Mouse (Mus musculus): ENCODE data around the gene Ccdc146.
"Not testable (repeated sequence)": the region's sequence is repeated elsewhere in the genome, so short reads cannot be mapped to it uniquely, and the experiment has no call there.

Gene Ccdc146

DNA sequence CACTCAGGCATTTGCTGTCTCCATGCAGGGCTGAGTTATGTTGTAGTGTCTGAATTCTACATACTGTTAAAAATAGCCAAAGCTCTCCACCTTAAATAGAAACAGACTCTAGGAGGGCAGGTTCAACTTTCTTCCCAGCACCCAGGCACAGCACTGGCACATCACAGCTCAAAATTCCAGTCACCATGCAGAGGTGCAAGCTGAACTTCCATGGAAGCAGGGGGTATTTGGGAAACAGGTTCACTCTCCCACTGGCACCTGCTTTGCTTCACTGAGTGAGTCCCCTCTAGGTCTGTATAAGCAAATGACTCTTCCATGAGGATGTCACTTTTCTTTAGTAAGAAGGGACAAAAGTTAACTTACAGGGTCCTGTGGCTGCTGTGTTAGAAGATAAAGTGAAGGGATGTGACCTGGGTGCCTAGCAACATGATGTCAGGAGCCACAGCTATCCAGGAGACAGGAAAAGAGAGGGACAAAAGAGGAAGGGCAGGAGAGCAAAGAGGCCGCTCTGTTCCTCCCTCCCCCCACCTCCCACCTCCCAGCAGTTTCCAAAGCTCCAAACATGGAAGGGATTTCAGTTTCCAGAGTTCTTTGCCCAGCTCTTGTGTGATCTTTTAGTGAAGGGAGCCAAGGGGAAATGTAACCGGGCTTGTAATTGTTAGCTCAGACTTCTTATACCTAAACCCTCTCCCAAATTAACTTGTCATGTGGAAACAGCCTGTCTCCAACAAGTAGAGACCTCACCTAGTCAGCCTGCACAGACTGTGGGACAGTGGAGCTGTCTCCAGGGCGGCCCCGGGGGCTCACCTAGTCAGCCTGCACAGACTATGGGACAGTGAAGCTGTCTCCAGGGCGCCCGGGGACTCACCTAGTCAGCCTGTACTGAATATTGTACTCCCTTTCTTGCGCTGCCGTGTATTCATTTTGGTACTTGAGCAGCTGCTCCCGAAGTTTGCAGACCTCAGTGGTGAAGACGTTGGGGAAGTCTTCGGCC is 94.5 kb downstream of the Ccdc146 start:
- no peak for DNase-seq

DNA sequence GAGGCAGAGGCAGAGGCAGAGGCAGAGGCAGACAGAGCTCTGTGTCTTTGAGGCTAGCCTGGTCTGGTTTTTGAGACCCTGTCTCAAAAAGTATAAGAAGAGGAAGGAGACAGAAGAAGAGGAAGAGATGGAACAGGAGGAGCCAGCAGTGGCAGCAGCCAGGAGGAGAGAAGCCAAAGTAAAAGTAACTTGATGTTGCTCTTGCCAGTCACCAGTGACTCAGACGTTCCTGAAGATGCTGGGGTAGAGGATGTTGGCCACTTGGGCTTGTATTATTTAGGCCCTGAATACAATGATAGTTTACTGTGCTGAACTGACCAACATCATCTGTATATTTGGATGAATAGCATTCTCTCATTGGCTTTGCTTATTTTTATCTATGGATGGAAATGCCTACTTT is 95.9 kb downstream of the Ccdc146 start:
- no peak for DNase-seq

DNA sequence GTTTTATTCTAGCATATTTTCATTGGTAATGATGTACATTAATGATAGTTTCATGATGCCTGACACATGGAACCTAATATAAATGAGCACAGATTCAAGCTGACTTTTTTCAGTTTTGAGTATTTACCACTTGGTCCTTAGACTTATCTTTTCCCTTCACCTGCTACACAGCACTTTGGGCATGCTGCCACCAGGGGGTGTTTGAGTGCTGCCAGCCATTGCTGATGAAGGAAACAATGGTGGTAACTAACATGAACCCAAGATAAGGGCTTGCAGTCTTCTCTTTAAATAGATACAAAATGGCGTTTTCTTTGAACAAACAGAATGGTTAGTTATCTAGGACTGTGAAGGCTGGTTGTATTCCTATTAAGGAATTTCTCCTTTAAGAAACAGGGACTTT is 98.0 kb downstream of the Ccdc146 start:
- DNase-seq = peak; percentile 83

DNA sequence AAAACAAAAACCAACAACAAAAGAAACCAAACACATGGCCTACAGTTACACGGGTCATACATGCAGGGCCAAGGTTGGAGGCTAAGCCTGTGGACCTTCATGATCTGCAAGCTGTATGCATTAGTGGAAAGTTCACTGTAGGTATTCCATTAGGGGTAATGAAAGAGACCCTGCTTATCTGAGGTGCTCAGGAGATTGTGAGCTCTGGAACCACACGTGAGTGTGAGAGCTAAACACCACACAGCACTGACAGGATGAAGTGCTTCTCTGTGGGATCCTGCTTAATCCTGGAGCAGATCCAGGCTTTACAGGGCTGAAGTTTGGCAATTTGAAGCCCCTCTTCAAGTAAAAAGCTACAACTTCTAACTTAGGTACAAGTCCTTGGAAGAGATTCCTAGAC is 104.3 kb downstream of the Ccdc146 start:
- DNase-seq = no peak

DNA sequence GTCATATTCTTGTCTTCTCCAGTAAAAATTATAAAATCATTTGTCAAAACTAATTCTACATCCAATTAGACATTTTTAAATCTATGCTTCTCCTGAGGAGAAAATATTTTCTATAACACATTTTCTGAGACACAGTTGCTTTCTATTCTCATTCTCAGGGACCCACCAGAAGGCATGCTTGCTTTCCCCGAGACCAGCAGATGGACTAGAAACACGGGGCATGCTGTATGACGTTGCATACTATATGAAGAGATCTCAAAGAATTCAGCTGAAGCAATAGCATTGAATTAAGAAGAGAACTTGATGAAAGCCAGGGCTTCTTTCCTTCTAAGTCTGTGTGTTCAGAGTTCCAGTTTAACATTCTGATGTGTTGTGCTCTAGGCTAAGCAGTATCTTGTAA is 109.8 kb downstream of the Ccdc146 start:
- DNase-seq = no peak

DNA sequence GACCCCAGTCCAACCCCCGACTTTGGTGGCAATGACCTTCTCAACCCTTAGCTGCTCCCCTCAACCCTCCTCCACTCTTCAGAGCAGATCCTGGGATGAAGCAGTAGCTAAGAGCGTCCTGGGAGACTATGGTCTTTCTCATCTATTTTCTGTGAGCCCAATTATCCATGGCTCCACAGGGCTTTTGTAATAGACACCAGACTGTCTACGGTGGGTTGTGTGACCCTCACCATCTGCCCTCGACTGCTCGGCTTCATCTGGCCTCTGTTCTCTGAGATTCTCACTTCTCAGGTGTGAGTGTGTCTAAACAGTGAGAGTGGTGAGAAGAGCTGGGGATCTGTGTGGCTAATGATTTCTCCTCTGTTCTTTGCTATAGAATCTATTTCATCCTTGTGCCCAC is 117.3 kb downstream of the Ccdc146 start:
- DNase-seq = no peak

DNA sequence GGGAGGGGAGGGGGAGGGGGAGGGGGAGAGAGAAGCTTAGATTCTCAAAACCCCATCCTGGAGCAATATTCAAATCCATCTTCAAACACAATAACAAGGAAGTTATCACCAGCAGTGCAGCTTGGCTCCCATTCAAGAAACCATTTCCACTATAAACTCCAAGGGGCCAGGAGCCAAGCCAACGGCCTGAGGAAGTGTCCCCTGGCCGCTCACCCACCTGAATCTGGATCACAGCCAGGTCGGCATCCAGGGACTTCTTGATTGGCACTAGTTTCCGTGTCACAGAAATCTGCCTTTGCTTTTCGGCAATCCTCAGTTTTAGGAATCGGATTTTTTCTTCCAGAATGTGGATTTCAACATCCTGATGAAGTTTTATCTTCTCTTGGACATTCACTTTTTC is 123.5 kb downstream of the Ccdc146 start:
- no peak for DNase-seq

DNA sequence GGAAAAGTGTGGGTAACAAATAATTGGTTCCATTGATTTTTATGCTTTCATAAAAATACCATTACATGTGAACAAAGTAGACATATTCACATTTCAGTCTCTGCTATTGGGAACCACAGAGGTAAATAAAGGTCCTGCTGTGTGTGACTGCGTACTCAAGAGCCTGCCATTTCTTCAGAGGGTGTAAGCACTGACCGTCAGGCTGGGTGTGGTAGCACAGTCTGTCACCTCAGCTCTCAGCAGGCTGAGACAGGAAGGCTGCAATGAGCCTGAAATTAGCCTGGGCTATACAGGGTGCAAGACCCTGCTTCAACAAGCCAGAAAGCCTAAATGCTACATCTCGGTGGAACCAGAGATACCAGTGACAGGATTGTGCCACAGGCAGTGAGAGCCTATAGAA is 124.4 kb downstream of the Ccdc146 start:
- no peak for DNase-seq

DNA sequence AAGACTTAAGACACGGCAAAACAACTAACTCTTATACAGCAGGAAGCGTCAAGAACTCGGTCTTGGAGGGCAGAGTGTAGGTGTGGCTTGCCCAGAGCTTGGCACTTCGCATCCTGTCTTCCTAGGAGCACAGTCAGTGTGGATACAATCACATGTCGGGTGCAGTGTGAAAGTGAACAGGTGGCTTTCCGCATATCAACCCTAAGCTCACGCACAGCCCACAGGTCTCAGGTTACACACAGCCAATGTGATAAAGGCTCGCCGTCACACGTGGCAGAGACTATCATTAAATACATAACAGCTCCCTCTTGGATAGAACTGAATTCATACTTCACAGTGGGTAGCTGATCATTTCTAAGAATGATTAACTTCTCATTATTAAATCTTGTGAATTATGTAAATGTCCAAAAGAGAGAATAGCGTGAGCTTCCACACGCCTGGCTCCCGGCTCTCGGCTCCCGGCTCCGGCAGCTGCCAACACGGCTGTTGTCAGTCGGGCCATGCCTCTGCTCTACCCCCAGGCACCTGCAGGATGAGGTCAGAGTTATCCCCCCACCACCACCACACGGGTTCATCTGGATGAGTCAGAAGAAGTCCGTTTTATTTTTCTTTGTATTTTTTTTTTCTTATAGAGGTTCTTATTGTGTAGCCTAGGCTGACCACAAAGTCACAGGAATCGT is 125.3 kb downstream of the Ccdc146 start:
- DNase-seq = no peak

DNA sequence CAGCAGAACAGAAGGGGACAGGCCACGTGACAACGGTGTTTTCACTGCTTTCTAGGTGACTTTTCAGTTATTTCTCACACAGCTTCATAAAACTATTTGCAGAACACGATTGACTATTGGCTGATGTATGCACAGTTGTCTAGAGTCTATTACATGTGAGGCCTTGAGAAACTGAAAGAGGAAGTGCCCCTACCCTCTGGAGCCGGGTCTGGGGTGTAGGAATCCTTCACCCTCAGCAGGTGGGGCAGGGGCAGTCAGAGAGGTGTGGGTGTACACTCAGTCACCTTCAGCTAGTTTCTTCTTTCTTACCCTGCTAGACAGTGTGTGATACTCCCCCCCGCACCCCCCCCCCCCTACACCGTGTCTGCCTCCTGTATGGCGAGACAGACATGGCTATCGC is 128.8 kb downstream of the Ccdc146 start:
- DNase-seq = no peak

DNA sequence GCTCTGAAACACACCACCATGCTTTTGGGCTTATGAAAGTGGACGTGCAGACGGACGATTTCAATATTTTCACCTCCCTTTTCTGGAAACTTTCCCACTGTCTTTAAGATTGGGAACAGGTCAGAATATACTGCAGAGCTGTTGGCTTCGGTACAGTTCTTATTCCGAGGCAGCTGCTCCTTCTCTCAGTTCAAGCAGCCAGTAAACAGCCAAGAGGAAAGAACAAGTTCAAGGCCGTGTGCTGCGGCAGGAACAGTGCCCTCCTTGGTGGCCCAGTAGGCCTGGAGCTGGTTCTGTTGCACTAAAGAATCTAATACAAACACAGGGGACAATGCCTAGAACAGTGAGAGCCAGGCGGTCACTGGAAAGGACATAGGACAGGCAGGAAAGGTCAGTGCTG is 133.9 kb downstream of the Ccdc146 start:
- DNase-seq = no peak

DNA sequence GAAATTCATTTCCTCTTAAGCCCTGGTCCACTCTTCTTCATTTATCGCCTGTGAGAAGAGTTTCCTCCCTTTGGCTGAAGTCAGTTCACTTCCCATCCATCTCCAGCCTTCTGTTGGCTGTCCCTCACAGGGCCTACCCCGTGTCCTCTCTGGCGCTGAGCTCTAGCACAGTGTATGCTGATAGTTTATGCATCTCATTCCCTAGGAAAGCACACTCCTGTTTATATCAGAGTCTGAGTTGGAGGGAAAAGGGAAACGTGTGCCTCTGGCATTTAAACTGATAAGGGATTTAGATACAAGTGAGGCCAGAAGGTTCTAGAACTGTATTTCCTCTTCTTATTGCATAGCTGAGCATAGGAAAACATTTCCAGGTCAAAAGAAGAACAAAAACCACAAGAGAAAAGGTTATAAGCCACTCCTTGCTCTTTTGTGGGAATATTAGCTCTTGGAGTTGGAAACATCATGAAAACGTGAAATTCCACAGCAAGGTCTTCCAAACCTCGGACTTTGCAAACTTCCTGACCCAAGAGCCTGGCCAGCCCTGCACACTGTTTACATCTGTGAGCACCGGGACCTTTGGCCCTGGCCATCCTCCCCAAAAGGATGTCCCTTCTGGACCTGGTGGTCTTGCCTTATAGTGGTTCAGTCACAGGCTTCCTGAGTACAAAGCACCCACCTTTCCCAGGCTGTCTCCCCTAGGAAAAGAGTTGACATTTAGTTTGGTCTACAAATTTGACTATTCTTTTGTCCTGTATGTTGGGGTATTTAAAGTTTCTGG is 135.6 kb downstream of the Ccdc146 start:
- DNase-seq = no peak

DNA sequence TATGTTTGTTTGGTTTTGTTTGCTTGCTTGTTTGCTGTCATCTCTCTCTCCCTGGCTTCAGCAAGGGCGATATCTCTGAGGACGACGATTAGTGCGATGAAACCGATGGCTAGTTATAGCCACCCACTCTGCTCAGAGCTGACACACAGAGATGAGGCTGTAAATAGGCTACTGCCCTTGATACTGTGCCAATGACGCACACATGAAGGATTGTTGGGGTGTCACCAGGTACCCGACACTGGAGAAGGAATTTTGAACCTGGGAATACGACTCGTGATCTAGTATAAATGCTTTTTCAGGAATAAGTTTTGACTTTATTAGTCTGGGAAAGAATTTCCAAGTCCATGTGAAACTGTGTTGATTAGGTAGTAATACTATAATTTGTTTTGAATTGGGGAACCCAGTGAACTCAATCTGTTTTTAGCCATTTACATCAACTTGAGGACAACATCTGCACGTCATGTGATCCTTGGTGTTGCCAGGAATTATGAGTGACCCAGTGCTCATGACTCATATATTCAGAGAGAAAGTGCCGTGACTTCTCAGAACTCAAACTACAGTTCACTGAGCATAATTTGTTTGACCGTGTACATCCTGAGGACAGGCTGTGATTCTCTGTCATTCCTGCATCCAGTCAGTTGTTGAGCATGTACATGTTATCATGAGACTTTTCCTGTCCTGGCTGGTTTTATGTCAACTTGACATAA is 141.0 kb downstream of the Ccdc146 start:
- no peak for DNase-seq

DNA sequence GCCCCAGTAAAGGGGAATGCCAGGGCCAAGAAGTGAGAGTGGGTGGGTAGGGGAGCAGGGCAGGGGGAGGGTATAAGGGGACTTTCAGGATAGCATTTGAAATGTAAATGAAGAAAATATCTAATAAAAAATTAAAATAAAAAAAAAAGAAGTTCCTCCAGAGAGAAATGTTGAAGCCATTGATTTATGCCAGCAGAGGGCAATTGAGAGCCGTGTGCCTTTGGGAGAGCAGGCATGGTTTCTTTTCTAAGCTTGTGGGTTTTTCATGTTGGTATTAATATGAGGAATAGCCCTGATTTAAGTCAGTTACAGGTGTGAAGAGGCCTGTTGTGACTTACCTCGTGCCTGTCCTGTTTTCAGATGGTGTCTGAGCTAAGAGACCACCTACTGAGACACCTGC is 146.8 kb downstream of the Ccdc146 start:
- not testable (repeated sequence) for DNase-seq

DNA sequence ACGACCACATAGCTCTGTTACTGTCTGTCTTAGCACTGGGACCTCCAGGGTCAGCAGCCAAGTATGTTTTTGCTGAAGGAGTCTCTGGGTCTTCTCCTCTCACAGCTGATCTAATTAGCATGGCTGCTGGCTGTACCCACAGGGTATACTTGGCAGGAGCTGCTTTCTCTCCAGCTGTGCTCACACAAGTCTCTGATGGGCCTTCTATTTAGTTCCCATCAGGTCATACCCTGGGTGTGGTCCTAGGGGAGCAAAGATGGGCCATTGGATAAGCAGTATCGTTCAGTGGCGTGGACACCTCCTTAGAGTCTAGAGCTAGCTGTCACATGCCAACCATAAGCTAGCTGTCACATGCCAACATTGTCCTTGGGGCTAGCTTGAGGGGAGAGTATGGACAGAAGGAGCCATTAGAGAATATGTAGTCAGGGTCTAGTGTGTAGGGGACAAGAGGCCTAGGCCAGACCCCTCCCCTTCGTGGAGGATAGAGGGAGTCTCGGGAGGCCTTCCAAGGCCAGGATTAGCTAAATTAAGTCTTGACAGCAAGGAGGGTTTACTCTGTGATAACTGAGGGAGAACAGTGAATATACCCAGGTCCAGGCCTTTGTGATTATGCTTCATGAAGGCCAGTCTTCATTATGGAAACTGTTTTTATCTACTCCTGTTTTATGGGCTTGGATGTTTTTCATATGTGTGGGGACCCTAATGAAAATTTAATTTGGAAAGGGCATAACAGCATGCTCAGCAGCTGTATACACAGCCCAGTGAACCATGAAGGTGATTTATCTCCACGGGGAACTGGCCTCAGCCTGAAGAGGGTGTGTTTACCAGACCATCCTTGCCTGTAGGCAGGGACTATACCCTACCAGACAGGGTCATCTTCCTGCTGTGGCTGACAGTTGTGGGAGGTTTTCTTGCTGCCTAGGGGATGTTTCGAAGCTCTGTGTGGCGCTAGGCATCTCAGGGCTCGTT is 152.8 kb downstream of the Ccdc146 start:
- DNase-seq = no peak

DNA sequence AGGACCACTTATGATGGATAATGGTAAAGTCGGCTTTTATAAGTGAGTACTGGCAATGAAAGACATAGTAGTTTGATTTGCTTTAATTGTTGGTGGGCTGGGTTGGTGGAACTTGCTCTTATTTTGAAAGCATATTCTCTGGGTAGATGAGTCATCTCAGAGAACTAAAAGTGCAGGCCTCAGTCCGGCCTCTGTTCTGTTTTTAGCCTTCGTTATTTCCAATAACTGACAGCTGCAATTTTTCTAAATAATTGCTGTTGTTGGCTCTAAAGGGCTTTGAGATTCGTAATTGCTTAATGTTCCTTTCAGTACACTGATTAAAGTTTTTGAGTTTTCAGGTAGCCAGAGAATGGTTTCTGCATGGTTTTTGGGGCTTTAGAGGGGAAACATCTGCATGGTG is 153.7 kb downstream of the Ccdc146 start:
- no peak for DNase-seq

DNA sequence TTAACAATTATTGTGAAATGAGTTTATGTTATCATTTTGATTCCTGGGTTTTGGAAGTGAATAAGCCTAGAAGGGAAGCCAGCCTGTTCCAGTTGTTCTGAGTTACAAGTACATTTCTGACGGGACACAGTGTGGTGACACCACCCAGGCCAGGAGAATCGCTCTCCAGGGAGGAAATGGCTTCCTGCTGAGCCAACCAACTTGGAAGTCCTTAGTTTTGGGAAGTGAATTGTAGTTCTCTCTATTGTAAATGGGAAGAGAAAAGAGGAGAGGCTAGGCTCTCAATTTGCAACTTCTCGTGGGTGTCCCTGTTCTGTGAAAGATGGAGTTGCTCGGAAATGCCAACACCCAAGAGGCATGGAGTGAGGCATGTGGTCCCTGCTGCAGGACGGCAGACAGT is 155.0 kb downstream of the Ccdc146 start:
- DNase-seq = no peak

DNA sequence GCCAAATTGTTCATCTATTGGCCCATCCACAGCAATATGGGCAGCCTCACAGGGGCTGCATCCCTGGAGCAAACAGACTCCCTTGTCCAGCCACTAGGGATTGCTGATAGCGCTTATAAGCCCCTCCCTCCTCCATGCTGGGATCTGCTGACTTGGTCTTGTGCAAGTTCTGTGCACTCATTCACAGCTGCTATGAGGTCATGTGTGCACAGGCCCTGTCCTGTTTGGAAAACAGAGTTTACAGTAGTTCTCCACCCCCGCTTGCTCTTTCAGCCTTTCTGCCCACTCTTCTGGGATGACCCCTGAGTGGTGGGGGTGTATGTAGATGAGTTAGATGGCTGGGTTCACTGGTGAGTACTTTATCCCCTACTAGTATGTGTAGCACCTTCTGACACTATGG is 157.4 kb downstream of the Ccdc146 start:
- DNase-seq = no peak

DNA sequence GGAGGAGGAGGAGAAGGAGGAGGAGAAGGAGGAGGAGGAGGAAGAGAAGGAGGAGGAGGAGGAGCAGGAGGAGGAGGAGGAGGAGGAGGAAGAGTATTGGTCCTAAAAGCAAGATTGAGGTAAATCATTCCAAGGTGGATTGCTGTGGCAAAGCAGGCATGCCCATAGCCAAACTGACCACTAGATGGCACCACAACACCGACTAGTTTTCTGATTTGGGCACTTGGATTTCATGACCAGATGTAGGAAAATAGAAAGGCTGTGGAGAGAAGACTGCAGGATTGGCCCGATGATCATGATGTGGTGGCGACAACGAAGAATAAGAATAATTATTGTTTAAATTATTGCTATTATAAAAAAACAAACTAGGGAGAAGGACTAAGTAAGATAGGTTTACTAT is 159.4 kb downstream of the Ccdc146 start:
- DNase-seq = peak; percentile 77

DNA sequence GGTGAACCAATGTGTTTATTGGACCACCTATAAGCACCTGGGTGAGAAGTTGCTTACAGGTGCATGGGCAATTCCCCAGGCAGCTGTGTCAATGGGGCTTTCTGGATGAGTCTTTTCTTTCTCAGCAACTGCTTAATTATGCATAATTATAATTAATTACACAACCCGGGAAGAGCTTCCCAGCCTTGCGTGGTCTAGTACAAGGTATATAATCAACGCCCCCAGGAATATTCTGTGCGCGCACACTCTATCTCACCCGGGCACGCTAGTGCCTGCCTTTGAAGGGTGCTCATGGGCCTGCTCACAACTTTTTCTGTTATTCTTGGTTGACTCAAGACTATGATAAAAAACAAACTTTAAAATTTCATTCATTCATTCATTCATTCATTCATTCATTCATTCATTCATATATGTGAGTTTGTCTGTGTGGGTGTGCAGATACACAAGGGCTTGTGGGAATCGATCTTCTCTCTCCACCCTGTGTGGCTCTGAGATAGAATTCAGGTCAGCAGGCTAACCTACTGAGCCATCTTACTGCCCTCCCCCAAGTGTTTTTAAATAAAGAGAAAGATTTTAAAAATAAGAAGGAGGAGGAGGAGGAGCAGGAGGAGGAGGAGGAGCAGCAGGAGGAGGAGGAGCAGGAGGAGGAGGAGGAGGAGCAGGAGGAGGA is 160.0 kb downstream of the Ccdc146 start:
- DNase-seq = no peak

Data from thymus, postnatal 25 days (tissue).